Comparison of ENCODE assay signal across 9 mouse cellular contexts in genomic region chr19:40426103-40426960, GRCm38 (mm10).
DNase-seq lines count a peak whose midpoint lies in the region; ATAC-seq and TF ChIP-seq lines count a peak whose summit lies in the region.
"Had no signal": no experiment of that assay in that cellular context is flagged by ENCODE, and none has a peak within 500 bp of the region (broad histone marks: within the 10 kb centered on the region; RNA-seq: fewer than 3 reads in every experiment).

No protein-coding gene starts in this region.

- H3K36me3 ChIP-seq in embryonic facial prominence, embryonic 14.5 days (ENCODE audit: control insufficient read depth, insufficient read depth, low read length) = no peaks in the 10 kb centered on the region
- no peaks in the 10 kb centered on the region for H3K36me3 ChIP-seq in forebrain, postnatal 0 days (ENCODE audit: insufficient read depth)
- no peaks in the 10 kb centered on the region for H3K36me3 ChIP-seq in midbrain, embryonic 15.5 days (replicated peaks)

- intact Hi-C loops in left cerebral cortex, adult 2 months (cut with DNase I) = no loop called here

- no peaks in the 10 kb centered on the region for H3K27me3 ChIP-seq in embryonic facial prominence, embryonic 14.5 days (replicated peaks; ENCODE audit: control insufficient read depth, insufficient read depth, low read length)
- no peaks in the 10 kb centered on the region for H3K27me3 ChIP-seq in forebrain, postnatal 0 days (ENCODE audit: insufficient read depth, low read length)
- no peaks in the 10 kb centered on the region for H3K27me3 ChIP-seq in midbrain, embryonic 15.5 days (replicated peaks)

- H3K4me2 ChIP-seq in embryonic facial prominence, embryonic 14.5 days (ENCODE audit: low read depth, low read length) = no peak overlapping the region
- no peak overlapping the region for H3K4me2 ChIP-seq in forebrain, postnatal 0 days (ENCODE audit: low read depth)
- H3K4me2 ChIP-seq in midbrain, embryonic 15.5 days = no peak overlapping the region

- H3K4me3 ChIP-seq in left cerebral cortex, adult 2 months = no peak overlapping the region
- H3K4me3 ChIP-seq in embryonic facial prominence, embryonic 14.5 days (ENCODE audit: low read depth, low read length) = no peak overlapping the region
- H3K4me3 ChIP-seq in forebrain, postnatal 0 days (ENCODE audit: low read depth, low read length) = no peak overlapping the region
- no peak overlapping the region for H3K4me3 ChIP-seq in midbrain, embryonic 15.5 days

- 78% methylated on average over 16 of the region's 16 CpGs for WGBS in embryonic facial prominence, embryonic 14.5 days
- 70% methylated on average over 16 of the region's 16 CpGs for WGBS in forebrain, postnatal 0 days
- WGBS in midbrain, embryonic 15.5 days = 81% methylated on average over 16 of the region's 16 CpGs

- no peak for TF ChIP-seq CTCF in left cerebral cortex, adult 2 months (IDR thresholded peaks at IDR 0.05)
- TF ChIP-seq CTCF in forebrain, postnatal 0 days (IDR thresholded peaks at IDR 0.05; ENCODE audit: low read depth) = no peak

- H3K9ac ChIP-seq in embryonic facial prominence, embryonic 14.5 days (ENCODE audit: low read depth, low read length) = no peak overlapping the region
- H3K9ac ChIP-seq in forebrain, postnatal 0 days = no peak overlapping the region
- no peak overlapping the region for H3K9ac ChIP-seq in midbrain, embryonic 15.5 days

- ATAC-seq in embryonic facial prominence, embryonic 14.5 days (ENCODE audit: low read depth) = peak; percentile 70
- peak; percentile 85 for ATAC-seq in forebrain, postnatal 0 days
- peak; percentile 72 for ATAC-seq in midbrain, embryonic 15.5 days (replicated peaks)

- H3K9me3 ChIP-seq in embryonic facial prominence, embryonic 14.5 days (ENCODE audit: control insufficient read depth, low read length) = no peaks in the 10 kb centered on the region
- H3K9me3 ChIP-seq in forebrain, postnatal 0 days (ENCODE audit: low read length) = no peaks in the 10 kb centered on the region
- H3K9me3 ChIP-seq in midbrain, embryonic 15.5 days = no peaks in the 10 kb centered on the region

- no peak for DNase-seq in left cerebral cortex, adult 2 months (ENCODE audit: extremely low spot score in 1 of 2, low spot score in 2 of 2)
- no peak for DNase-seq in left cerebral cortex, adult 18-20 months (ENCODE audit: low spot score in 2 of 2)
- DNase-seq in embryonic facial prominence, embryonic 14.5 days (ENCODE audit: low spot score) = peak; percentile 62
- DNase-seq in forebrain, postnatal 0 days = peak; percentile 46
- DNase-seq in thymus, postnatal 4 days = no peak
- no peak for DNase-seq in cerebellum, adult 8-10 months
- DNase-seq: gastrocnemius, postnatal 10 days; lung, postnatal 36 days had no signal

- H3K4me1 ChIP-seq in embryonic facial prominence, embryonic 14.5 days (ENCODE audit: control insufficient read depth, insufficient read depth, low read length) = peaks cover 16% of the 10 kb centered on the region; the same call in 1 of the 2 replicates
- no peaks in the 10 kb centered on the region; the same call in 1 of the 2 replicates for H3K4me1 ChIP-seq in forebrain, postnatal 0 days (ENCODE audit: insufficient read depth)
- H3K4me1 ChIP-seq in midbrain, embryonic 15.5 days = 0 out of 2 replicates have a peak, but pooled peaks cover 2% of the 10 kb centered on the region

- H3K27ac ChIP-seq in left cerebral cortex, adult 2 months = peak overlapping the region; percentile 36
- peak overlapping the region; percentile 50 for H3K27ac ChIP-seq in embryonic facial prominence, embryonic 14.5 days (replicated peaks; ENCODE audit: low read depth, low read length)
- 0 out of 2 replicates have a peak overlapping the region, but pooled peaks have one; percentile 29 for H3K27ac ChIP-seq in forebrain, postnatal 0 days (ENCODE audit: low read depth, low read length)
- H3K27ac ChIP-seq in midbrain, embryonic 15.5 days = peak overlapping the region; percentile 34; the same call in 1 of the 2 replicates

Comparison
In these comparisons a context has a peak if more than half of its experiments do, and no peak if none do; other contexts are left out.
1. DNase-seq: peak in embryonic facial prominence, embryonic 14.5 days (single experiment) and forebrain, postnatal 0 days (single experiment); none in left cerebral cortex, adult 2 months (0 of 2), left cerebral cortex, adult 18-20 months (0 of 2), thymus, postnatal 4 days (single experiment) and cerebellum, adult 8-10 months (single experiment).
2. Peak in every context shown above with its lines, with median percentiles within 50 percentile points of each other: H3K27ac ChIP-seq and ATAC-seq.